24 mouse cellular contexts compared by ENCODE assay signal in the genomic region with DNA sequence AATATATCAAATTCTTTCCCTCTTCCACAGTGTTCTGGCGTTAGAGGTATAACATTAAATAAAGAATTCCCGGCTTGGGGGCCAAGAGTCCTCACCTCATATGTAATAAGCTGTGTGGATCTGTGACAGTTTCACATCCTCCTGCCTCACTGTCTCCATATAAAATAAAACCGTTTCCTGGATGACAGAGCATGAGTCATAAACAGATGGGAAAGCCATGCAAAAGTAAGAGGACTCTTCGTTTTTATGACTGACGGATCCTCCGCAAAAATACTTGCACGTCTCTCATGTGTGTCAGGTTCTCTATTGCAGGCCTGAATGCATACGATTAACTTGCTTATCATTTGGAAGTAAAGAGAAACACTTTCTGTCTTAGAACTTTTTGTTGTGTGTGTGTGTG.
DNase-seq lines count a peak whose midpoint lies in the region; ATAC-seq and TF ChIP-seq lines count a peak whose summit lies in the region.
"Had no signal": no experiment of that assay in that cellular context is flagged by ENCODE, and none has a peak within 500 bp of the region (broad histone marks: within the 10 kb centered on the region; RNA-seq: fewer than 3 reads in every experiment).

No protein-coding gene starts in this region.

- no peak overlapping the region for H3K4me3 ChIP-seq in C2C12 (ENCODE audit: insufficient read depth, poor library complexity, severe bottlenecking)
- H3K4me3 ChIP-seq: embryonic facial prominence, embryonic 12.5 days; forebrain, embryonic 12.5 days; heart, embryonic 10.5 days; hindbrain, embryonic 13.5 days had no signal

- no peaks in the 10 kb centered on the region for H3K79me2 ChIP-seq in C2C12 (ENCODE audit: control insufficient read depth, insufficient read depth)

- H3ac ChIP-seq in C2C12 (ENCODE audit: control insufficient read depth, insufficient read length, low read depth): no peak overlapping the region

- H3K36me3 ChIP-seq in C2C12 (ENCODE audit: control insufficient read depth, insufficient read depth): no peaks in the 10 kb centered on the region
- H3K36me3 ChIP-seq: embryonic facial prominence, embryonic 12.5 days; forebrain, embryonic 12.5 days; heart, embryonic 10.5 days; hindbrain, embryonic 13.5 days had no signal

- peak; percentile 82 for ATAC-seq in granulocyte monocyte progenitor cell, adult 5-6 weeks (replicated peaks; ENCODE audit: poor library complexity, severe bottlenecking)
- ATAC-seq: activated CD4-positive, CD25-positive, alpha-beta regulatory T cell, adult 4 months; forebrain, postnatal 0 days; hindbrain, postnatal 0 days; Patski had no signal

- TF ChIP-seq CTCF in C2C12 (IDR thresholded peaks at IDR 0.05; ENCODE audit: control insufficient read depth, insufficient read depth, insufficient read length): no peak

- H3K79me3 ChIP-seq in C2C12 (ENCODE audit: low read depth): no peaks in the 10 kb centered on the region

- DNase-seq in frontal cortex, adult 2 months (ENCODE audit: extremely low spot score in 1 of 2, low spot score in 1 of 2): peak; percentile 11 to 63
- DNase-seq in frontal cortex, postnatal 14 days (ENCODE audit: low spot score in 2 of 2): no peak
- DNase-seq in 3134 (ENCODE audit: extremely low read depth, insufficient read length, low spot score): peak; percentile 50
- no peak for DNase-seq in urinary bladder, postnatal 10 days (ENCODE audit: low spot score)
- no peak for DNase-seq in Muller cell, postnatal 12 days (ENCODE audit: inconsistent ontology term)
- no peak for DNase-seq in layer of hippocampus, adult 8-10 months (ENCODE audit: low spot score in 2 of 2)
- DNase-seq: adrenal gland, postnatal 14 days; B cell, adult 2 months; cerebellum, adult 2 months; cerebellum, postnatal 10 days; forebrain, postnatal 0 days; gastrocnemius, postnatal 14 days; heart, adult 18-20 months; heart, postnatal 10 days; kidney, adult 11 months had no signal

- no peaks in the 10 kb centered on the region for H3K27me3 ChIP-seq in C2C12 (ENCODE audit: control insufficient read depth, insufficient read depth, insufficient read length)
- H3K27me3 ChIP-seq: Patski had no signal

TF ChIP-seq in C2C12, 6 proteins besides CTCF, POLR2A, EP300 and RAD21:
- no peak for TF ChIP-seq MYOG (IDR thresholded peaks at IDR 0.05; ENCODE audit: control insufficient read depth, extremely low read depth, insufficient read length)
- peak; percentile 57 for TF ChIP-seq MAX (IDR thresholded peaks at IDR 0.05)
- no peak for TF ChIP-seq CEBPB (IDR thresholded peaks at IDR 0.05; ENCODE audit: low read depth)
- peak; percentile 81 for TF ChIP-seq FOSL1 (IDR thresholded peaks at IDR 0.05; ENCODE audit: insufficient read depth, low read length, poor library complexity, severe bottlenecking)
- peak; percentile 35 for TF ChIP-seq MYOD1 (IDR thresholded peaks at IDR 0.05; ENCODE audit: control insufficient read depth, insufficient read length, low read depth)

Comparison
In these comparisons a context has a peak if more than half of its experiments do, and no peak if none do; other contexts are left out.
1. DNase-seq: peak in frontal cortex, adult 2 months (2 of 2) and 3134 (single experiment); none in frontal cortex, postnatal 14 days (0 of 2), urinary bladder, postnatal 10 days (single experiment), Muller cell, postnatal 12 days (single experiment) and layer of hippocampus, adult 8-10 months (0 of 2).